Mouse (Mus musculus): ENCODE results near the gene Nrm. TPM values are rescaled to one million over a fixed set of nuclear protein-coding genes. Genes with fewer than 3 reads are reported as not detected.

The Nrm gene
- total RNA-seq, 2 experiments from 2014 or later: 2.1 to 4.1 TPM

DNA sequence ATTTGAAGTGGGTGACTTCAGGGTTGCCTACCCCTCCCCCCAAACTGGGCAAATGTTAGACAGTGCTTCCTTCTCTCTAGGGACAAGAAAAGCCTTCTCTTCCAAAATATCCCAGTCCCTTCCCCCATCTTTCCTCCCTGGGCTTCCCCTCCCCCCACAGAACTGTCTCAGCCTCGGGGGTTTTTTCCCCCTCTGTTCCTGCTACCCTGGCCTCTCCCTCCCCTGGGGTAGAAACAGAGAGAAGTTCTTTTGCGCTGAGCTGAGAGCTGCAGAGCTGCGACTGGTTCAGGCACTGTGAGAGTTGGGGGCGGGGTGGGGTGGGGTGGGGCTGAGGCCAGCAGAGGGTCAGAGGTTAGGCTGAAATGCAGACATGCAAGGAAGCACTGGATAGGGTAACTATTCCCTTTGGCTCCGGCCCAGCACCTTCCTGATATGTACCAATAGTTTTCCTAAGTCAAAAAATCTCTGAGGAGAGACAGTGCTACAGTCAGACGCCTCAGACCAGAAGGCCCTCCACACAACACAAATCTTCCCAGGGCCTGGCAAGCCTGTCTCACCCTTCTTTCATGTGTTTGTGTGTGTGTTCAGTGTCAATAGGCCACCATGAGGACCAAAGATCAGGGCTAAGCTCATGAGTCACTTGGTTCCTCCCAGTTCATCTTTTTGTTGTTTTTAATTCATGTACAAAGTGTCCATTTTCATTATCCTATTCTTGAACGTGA is 8.4 kb downstream of the Nrm start:
- no peak for TF ChIP-seq CTCF (IDR thresholded peaks at IDR 0.05)
- intact Hi-C loops (cut with DNase I): no loop called here
- Histone ChIP-seq H3K4me3 (peak overlapping the region; percentile 71), H3K27ac (peak overlapping the region; percentile 76)
- DNase-seq (ENCODE audit: extremely low spot score in 1 of 2, low spot score in 2 of 2): no peak

- Histone ChIP-seq H3K4me3 (peak overlapping the region; percentile 27), H3K27ac (peak overlapping the region; percentile 76)
Observed at GRCm38 (mm10) chr17:35870151-35870883, 9.2 kb downstream of the Nrm start.

DNA sequence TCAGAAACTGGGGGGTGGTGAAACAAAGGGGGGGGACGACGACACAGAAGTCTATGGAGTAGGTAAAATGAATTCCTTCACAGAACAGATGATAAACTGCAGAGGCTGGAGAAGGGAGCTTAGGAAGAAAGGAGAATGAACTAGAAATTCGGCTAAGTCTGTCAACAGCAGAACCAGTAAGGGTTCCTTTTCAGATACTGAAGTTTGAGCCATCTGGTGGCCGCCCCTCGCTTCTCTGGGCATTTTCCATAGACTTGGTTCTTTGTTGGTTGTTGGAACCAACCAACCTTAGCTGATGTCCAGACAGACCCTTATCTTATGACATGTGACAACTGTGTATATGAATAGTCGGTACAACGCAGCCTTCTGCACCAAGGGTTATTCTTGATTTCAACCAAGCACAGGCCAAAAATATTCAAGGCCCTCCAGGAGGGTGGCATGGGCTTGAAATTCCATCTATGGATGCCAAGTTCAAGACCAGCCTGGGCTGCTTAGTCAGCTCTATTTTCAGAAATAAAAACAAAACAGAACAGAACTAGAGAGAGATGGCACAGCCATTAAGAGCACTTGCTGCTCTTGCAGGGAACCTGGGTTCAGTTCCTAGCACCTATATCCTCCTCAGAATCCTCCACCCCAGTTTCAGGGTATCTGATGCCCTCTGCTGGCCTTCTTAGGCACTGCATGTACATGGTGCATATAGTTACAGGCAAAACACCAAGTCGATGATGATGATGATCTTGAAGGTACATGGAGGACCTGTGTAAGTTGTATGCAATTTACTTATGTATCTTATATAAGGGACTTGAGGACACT is 10.0 kb downstream of the Nrm start:
- Histone ChIP-seq H3K27ac (peak overlapping the region; percentile 76), H3K4me3 (no peak overlapping the region)
- intact Hi-C loops (cut with DNase I): no loop called here
- no peak for DNase-seq (ENCODE audit: extremely low spot score in 1 of 2, low spot score in 2 of 2)
- TF ChIP-seq CTCF (IDR thresholded peaks at IDR 0.05): peak; percentile 46

More at GRCm38 (mm10) chr17:35870151-35870883, 9.2 kb downstream of the Nrm start:
- DNase-seq (ENCODE audit: extremely low spot score in 1 of 2, low spot score in 2 of 2): no peak
- no peak; the same call in 1 of the 2 replicates for TF ChIP-seq CTCF (IDR thresholded peaks at IDR 0.05)
- intact Hi-C loops (cut with DNase I): no loop called here

DNA sequence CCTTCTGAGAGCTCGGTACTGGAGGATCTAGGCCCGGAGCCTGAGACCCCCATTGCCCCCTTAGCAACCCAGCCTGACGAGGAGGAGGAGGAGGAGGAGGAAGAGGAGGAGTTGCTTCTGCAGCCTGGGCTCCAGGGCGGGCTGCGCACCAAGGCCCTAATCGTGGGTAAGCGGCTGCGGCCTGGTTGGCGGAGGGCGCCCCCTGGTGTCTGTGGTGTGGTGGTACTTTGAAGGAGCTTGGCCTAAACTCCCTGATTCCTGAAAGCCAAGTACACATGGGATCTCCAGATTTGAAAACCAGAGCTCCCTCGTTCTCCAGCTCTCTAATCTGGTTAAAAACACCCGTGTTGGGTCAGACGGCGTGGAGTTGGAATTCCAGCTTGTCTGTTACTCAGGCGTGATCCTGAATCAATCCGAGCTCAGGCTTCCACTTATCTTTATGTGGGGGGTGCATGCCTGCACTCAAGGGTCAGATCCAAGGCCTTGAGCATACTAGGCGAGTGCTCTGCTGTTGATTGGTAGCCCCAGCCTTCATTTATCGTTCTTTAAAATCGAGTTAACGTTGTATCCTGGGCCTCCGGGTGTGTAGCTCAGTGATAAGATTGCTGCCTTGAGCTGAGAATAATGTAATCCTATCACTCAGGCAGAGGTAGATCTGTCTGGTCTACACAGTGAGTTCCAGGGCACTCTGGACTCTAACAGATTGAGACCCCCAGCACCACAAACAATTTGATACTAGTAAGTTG is 12.8 kb downstream of the Nrm start:
- intact Hi-C loops (cut with DNase I): loop anchor here (1.0 to 2.0 kb wide), 3 partner anchors 37 to 135 kb away; no protein-coding TSS in a partner anchor
- peak; percentile 96 for TF ChIP-seq CTCF (IDR thresholded peaks at IDR 0.05)
- Histone ChIP-seq H3K4me3 (no peak overlapping the region), H3K27ac (peak overlapping the region; percentile 1; the same call in 1 of the 2 replicates)
- DNase-seq (ENCODE audit: extremely low spot score in 1 of 2, low spot score in 2 of 2): peak; percentile 84 to 90

- H3K4me3 ChIP-seq: no peak overlapping the region
- no peak for TF ChIP-seq CTCF (IDR thresholded peaks at IDR 0.05)
- intact Hi-C loops (cut with DNase I): loop anchor here (2.0 kb wide), 2 partner anchors 38 to 136 kb away; no protein-coding TSS in a partner anchor
- peak overlapping the region; percentile 10; the same call in 1 of the 2 replicates for H3K27ac ChIP-seq
- peak; percentile 51 to 67 for DNase-seq (ENCODE audit: extremely low spot score in 1 of 2, low spot score in 2 of 2)
Observed at GRCm38 (mm10) chr17:35874721-35875120, 13.6 kb downstream of the Nrm start.

DNA sequence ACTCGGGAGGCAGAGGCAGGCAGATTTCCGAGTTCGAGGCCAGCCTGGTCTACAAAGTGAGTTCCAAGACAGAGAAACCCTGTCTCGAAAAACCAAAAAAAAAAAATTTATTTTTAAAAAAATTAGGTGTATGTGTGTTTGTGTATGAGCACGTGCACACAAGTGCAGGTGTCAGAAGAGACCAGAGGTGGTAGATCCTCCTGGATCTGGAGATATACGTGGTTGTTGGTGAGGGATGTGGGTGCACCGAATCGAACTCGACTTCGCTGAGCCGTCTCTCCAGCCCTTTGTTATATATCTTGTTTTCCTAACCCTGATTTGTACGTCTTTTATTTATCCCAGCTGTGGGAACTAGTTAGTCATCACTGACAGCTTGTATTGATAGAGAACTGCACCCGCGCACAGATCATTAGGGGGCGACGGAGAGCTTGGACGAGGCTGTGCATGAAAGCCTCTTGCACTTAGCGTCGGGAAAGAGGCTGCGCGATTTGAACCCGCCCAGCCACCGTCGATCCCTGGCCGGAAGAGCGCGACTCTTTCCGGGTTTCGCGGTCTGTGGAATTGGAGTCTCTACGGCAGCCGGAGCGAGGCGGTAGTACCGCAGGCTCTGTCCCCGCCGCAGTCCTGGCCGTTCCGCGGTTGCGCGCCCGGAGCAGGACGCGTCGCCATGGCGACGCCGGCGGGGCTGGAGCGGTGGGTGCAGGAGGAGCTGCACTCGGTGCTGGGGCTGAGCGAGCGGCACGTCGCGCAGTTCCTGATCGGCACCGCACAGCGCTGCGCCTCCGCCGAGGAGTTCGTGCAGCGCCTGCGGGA is 18.3 kb downstream of the Nrm start, which contains the start of gene Dhx16:
Gene Dhx16, plus strand, starts transcription at position 575 of the 813 bp plus-strand sequence.
- peak; percentile 79 for TF ChIP-seq CTCF (IDR thresholded peaks at IDR 0.05)
- Histone ChIP-seq H3K27ac (peak within 1 kb of the TSS; percentile 83), H3K4me3 (peak within 1 kb of the TSS; percentile 79)
- intact Hi-C loops (cut with DNase I): loop anchor here (2.0 kb wide), 1 partner anchor 15 kb away; no protein-coding TSS in a partner anchor
- peak; percentile 97 for DNase-seq (ENCODE audit: extremely low spot score in 1 of 2, low spot score in 2 of 2)

DNA sequence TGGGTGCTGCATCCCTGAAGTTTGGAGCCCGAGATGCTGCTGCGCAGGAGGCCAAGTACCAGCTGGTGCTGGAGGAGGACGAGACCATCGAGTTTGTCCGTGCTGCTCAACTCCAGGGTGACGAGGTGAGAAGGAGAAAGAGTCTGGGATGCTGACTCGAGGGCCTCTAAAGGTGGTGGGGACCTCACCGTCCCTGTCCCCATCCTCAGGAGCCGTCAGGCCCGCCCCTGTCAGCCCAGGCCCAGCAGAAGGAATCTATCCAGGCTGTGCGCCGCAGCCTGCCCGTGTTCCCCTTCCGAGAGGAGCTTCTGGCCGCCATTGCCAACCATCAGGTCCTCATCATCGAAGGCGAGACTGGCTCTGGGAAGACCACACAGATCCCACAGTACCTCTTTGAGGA is 21.8 kb downstream of the Nrm start:
- intact Hi-C loops (cut with DNase I): no loop called here
- H3K4me3 ChIP-seq: no peak overlapping the region
- no peak for DNase-seq (ENCODE audit: extremely low spot score in 1 of 2, low spot score in 2 of 2)

GRCm38 (mm10) chr17:35883777-35884176 is 22.7 kb downstream of the Nrm start:
- Histone ChIP-seq H3K4me3 (no peak overlapping the region), H3K27ac (no peak overlapping the region)
- intact Hi-C loops (cut with DNase I): no loop called here
- no peak for DNase-seq (ENCODE audit: extremely low spot score in 1 of 2, low spot score in 2 of 2)
- no peak for TF ChIP-seq CTCF (IDR thresholded peaks at IDR 0.05)

More for the DNA sequence above, 21.8 kb downstream of the Nrm start:
- no peak overlapping the region for H3K27ac ChIP-seq
- TF ChIP-seq CTCF (IDR thresholded peaks at IDR 0.05): no peak

GRCm38 (mm10) chr17:35887725-35888124 is 26.6 kb downstream of the Nrm start:
- Histone ChIP-seq H3K4me3 (no peak overlapping the region), H3K27ac (no peak overlapping the region)
- TF ChIP-seq CTCF (IDR thresholded peaks at IDR 0.05): no peak
- intact Hi-C loops (cut with DNase I): no loop called here
- no peak for DNase-seq (ENCODE audit: extremely low spot score in 1 of 2, low spot score in 2 of 2)

Measured in left cerebral cortex, adult 2 months (tissue).